Mouse (Mus musculus): ENCODE results near the gene Hpse. TPM values are rescaled to one million over a fixed set of nuclear protein-coding genes. Genes with fewer than 3 reads are reported as not detected.

The Hpse gene
- polyA plus RNA-seq, 1 experiment: 64.2 TPM

DNA sequence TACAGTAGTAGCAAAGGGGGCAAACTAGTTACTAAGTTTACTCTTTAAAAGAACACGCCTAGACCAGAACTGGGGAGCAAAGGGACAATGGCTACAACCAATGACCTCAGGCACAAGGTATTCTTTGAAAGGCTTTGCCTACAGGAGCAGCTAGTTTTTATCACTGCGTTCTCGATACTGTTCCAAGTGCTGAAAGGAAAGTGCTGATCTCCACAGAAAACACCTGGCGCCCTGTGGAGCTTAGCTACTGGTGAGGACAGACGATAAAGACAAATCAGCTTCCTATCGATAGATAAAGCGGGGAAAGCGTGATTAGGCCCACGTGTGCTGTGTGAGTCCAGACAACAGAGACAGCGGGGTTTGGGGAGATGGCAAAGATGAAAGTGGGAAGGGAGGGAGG lies 71.5 kb downstream of the Hpse start:
- no peak for TF ChIP-seq POLR2A (IDR thresholded peaks at IDR 0.05; ENCODE audit: borderline replicate concordance, low read depth, low read length)
- no peak for TF ChIP-seq CTCF (IDR thresholded peaks at IDR 0.05; ENCODE audit: low read depth, low read length)
- Histone ChIP-seq H3K4me1 (ENCODE audit: control insufficient read depth, insufficient read depth, low read length) (peaks cover 14% of the 10 kb centered on the region), H3K4me3 (ENCODE audit: insufficient read depth, low read length) (no peak overlapping the region), H3K27ac (ENCODE audit: insufficient read depth, low read depth, low read length) (no peak overlapping the region)

- H3K4me3 ChIP-seq (ENCODE audit: insufficient read depth, low read length): no peak overlapping the region
- no peak overlapping the region for H3K27ac ChIP-seq (ENCODE audit: insufficient read depth, low read depth, low read length)
- H3K4me1 ChIP-seq (ENCODE audit: control insufficient read depth, insufficient read depth, low read length): peaks cover 18% of the 10 kb centered on the region
- TF ChIP-seq CTCF (IDR thresholded peaks at IDR 0.05; ENCODE audit: low read depth, low read length) (no peak), POLR2A (IDR thresholded peaks at IDR 0.05; ENCODE audit: borderline replicate concordance, low read depth, low read length) (no peak)
Measured at GRCm38 (mm10) chr5:100646558-100646957, 73.0 kb downstream of the Hpse start.

DNA sequence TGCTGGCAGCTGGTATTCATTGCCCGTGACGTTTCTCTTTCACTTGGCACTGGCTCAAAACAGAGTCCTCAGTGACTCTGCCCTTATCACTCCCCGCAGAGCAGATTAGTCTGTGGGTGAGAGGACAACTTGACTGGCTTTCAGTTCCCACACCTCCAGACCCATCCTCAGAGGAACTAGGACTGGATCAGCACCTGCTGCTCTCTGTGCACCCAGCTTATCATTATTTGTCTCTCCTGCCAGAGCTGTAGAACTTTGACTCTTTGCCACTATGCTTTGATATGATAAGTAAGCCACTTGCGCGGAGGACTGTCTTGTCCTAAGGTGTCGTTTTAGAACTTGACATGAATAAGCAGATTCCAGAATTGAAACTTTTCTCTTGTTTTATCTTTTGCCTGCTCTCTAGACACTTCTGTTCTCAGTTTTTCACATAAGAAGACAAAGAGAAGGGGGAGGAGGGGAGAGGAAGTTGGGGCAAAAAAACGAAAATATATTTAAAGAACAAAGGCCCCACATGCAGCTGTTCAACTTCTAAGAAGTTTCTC lies 75.5 kb downstream of the Hpse start:
- Histone ChIP-seq H3K4me3 (ENCODE audit: insufficient read depth, low read length) (no peak overlapping the region), H3K4me1 (ENCODE audit: control insufficient read depth, insufficient read depth, low read length) (peaks cover 23% of the 10 kb centered on the region), H3K27ac (ENCODE audit: insufficient read depth, low read depth, low read length) (no peak overlapping the region)
- TF ChIP-seq CTCF (IDR thresholded peaks at IDR 0.05; ENCODE audit: low read depth, low read length): no peak
- no peak for TF ChIP-seq POLR2A (IDR thresholded peaks at IDR 0.05; ENCODE audit: borderline replicate concordance, low read depth, low read length)

DNA sequence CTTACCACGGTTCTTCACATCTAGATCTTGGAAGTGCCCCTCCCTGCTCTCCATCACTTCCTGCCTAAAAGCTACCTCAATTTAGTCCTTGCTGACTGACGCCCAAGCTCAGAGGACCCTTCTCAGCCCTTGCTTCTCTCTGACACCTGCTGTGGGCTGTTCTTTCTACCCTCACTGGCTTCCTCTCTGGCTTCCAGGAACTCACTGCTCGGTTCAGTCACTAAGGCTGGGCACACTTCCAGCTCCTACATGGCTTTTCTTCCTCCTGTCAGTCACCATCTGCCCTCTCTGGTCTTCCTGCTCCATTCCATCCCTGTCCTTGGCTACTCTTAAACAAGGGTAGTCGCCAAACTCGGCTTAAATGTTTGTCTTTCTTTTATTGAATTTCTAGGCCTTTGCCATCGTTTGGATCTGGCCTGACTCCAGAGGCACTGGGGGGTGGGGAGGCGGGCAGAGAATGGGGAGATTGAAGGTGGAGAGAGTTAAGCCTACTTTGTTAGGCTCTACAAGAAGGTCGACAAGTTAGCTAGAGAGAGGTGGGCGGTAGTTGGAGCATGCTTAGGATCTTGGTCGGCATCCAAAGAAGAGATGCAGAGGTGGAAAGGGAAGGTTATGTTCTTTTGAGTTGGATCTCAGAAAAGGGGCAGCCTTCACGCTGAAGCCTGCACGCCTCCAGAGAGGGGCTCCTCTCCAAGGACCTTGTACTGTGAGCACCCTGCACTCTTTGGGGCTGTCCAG lies 76.1 kb downstream of the Hpse start:
- no peak for TF ChIP-seq CTCF (IDR thresholded peaks at IDR 0.05; ENCODE audit: low read depth, low read length)
- TF ChIP-seq POLR2A (IDR thresholded peaks at IDR 0.05; ENCODE audit: borderline replicate concordance, low read depth, low read length): no peak
- no peak overlapping the region for H3K27ac ChIP-seq (ENCODE audit: insufficient read depth, low read depth, low read length)
- H3K4me3 ChIP-seq (ENCODE audit: insufficient read depth, low read length): no peak overlapping the region
- H3K4me1 ChIP-seq (ENCODE audit: control insufficient read depth, insufficient read depth, low read length): peaks cover 24% of the 10 kb centered on the region

DNA sequence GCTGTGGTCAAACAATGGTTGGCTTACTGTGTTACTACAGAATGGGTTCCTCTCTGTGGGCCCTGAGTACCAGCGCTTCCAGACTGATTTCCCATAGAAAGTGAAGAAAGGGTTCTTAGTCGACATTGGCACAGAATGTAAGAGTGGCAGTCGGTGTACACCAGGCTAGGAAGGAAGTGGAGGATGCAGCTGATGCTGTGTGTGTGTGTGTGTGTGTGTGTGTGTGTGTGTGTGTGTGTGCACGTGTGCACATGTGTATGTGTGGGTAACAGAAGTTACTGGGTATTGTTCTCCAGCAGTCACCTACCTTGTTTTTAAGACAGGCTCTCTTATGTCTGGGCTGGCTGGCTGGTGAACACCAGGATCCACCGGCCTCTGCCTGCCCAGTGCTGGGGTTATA lies 77.2 kb downstream of the Hpse start:
- Histone ChIP-seq H3K4me3 (ENCODE audit: insufficient read depth, low read length) (no peak overlapping the region), H3K4me1 (ENCODE audit: control insufficient read depth, insufficient read depth, low read length) (peaks cover 24% of the 10 kb centered on the region), H3K27ac (ENCODE audit: insufficient read depth, low read depth, low read length) (no peak overlapping the region)
- TF ChIP-seq POLR2A (IDR thresholded peaks at IDR 0.05; ENCODE audit: borderline replicate concordance, low read depth, low read length): no peak

DNA sequence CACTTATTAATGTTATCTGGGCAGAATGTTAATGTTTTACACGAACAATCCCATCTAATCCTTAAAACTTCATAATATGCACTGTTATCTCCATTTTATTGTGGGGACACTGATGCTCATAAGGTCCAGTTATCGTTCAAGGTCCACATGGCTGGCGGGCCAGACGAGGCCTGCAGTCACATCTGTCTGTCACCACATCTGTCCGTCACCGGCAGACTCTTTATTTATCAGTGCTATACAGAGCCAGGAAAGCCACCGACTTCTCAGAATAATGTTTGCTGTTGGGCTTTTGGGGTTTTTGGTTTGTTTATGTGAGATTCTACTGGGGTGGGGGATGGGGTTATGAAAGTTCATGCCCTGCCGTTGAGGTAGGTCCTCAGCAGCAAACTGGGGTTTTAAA lies 81.0 kb downstream of the Hpse start:
- no peak overlapping the region for H3K27ac ChIP-seq (ENCODE audit: insufficient read depth, low read depth, low read length)
- no peak for TF ChIP-seq POLR2A (IDR thresholded peaks at IDR 0.05; ENCODE audit: borderline replicate concordance, low read depth, low read length)
- no peak for TF ChIP-seq CTCF (IDR thresholded peaks at IDR 0.05; ENCODE audit: low read depth, low read length)
- no peak overlapping the region for H3K4me3 ChIP-seq (ENCODE audit: insufficient read depth, low read length)
- H3K4me1 ChIP-seq (ENCODE audit: control insufficient read depth, insufficient read depth, low read length): peaks cover 36% of the 10 kb centered on the region

GRCm38 (mm10) chr5:100636794-100637544 lies 82.5 kb downstream of the Hpse start:
- no peak overlapping the region for H3K4me3 ChIP-seq (ENCODE audit: insufficient read depth, low read length)
- H3K27ac ChIP-seq (ENCODE audit: insufficient read depth, low read depth, low read length): no peak overlapping the region
- peaks cover 37% of the 10 kb centered on the region for H3K4me1 ChIP-seq (ENCODE audit: control insufficient read depth, insufficient read depth, low read length)
- TF ChIP-seq POLR2A (IDR thresholded peaks at IDR 0.05; ENCODE audit: borderline replicate concordance, low read depth, low read length): no peak
- TF ChIP-seq CTCF (IDR thresholded peaks at IDR 0.05; ENCODE audit: low read depth, low read length): no peak

DNA sequence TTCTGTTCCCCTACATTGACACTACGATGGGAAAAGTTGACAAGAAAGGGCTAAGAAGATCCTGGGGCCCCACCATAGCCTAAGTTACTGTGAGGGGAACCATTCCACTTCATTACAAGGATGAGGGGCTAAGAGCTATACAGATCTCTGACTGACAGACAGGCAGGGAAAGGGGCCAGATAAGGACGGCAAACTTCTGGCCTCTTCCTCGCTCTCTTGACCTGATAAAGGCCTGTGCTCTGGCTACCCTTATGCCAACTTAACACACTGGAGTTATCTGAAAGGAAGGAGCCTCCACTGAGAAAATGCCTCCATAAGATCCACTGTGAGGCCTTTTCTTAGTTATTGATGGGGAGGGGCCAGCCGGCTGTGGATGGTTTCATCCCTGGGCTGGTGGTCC lies 83.6 kb downstream of the Hpse start:
- Histone ChIP-seq H3K4me3 (ENCODE audit: insufficient read depth, low read length) (no peak overlapping the region), H3K27ac (ENCODE audit: insufficient read depth, low read depth, low read length) (no peak overlapping the region), H3K4me1 (ENCODE audit: control insufficient read depth, insufficient read depth, low read length) (peaks cover 37% of the 10 kb centered on the region)
- no peak for TF ChIP-seq CTCF (IDR thresholded peaks at IDR 0.05; ENCODE audit: low read depth, low read length)
- TF ChIP-seq POLR2A (IDR thresholded peaks at IDR 0.05; ENCODE audit: borderline replicate concordance, low read depth, low read length): no peak

DNA sequence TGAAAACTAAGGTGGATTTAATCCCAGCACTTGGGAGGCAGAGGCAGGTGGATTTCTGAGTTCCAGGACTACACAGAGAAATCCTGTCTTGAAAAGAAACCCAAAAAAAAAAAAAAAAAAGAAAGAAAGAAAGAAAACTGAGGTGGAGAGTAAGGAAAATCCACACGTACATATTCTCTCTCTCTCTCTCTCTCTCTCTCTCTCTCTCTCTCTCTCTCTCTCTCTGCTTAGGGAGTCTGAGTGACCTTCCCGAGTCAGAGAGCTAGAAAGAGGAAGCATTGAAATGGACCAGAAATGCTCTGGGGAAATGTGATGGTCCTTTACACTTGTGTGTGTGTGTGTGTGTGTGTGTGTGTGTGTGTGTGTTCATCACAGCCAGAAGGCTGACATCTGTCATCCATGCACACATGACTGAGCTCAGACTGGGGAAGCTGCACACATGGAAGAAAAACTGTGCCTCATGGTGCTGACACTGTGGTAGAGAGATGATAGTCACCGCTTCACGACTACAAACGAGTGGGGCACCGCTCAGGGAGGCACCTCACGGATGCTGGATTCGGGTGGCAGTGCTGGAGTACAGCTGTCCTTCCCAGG lies 84.5 kb downstream of the Hpse start:
- Histone ChIP-seq H3K4me1 (ENCODE audit: control insufficient read depth, insufficient read depth, low read length) (peaks cover 37% of the 10 kb centered on the region), H3K4me3 (ENCODE audit: insufficient read depth, low read length) (no peak overlapping the region), H3K27ac (ENCODE audit: insufficient read depth, low read depth, low read length) (no peak overlapping the region)
- no peak for TF ChIP-seq CTCF (IDR thresholded peaks at IDR 0.05; ENCODE audit: low read depth, low read length)
- no peak for TF ChIP-seq POLR2A (IDR thresholded peaks at IDR 0.05; ENCODE audit: borderline replicate concordance, low read depth, low read length)

Data from bone marrow macrophage, adult 2 months (primary cell).